Mouse (Mus musculus): ENCODE measurements around the gene Zfp27. TPM values are rescaled to one million over a fixed set of nuclear protein-coding genes. Genes with fewer than 3 reads are reported as not detected.

The Zfp27 gene
- total and polyA plus RNA-seq, 2 experiments from 2014 or later: 7.7 to 12.8 TPM

- WGBS: 1% methylated on average over 33 of the region's 33 CpGs
Observed at GRCm38 (mm10) chr7:29908130-29908950, 2.0 kb upstream of the Zfp27 start, which contains the start of gene Zfp383. Gene Zfp383 (plus strand): TSS chr7:29908223.

GRCm38 (mm10) chr7:29907206-29907605 is 834 bp upstream of the Zfp27 start:
- peaks cover 24% of the 10 kb centered on the region for H3K36me3 ChIP-seq (replicated peaks; ENCODE audit: control insufficient read depth, insufficient read depth, low read length)
- no peak overlapping the region for H3K4me3 ChIP-seq (ENCODE audit: low read depth, low read length)
- H3K27ac ChIP-seq (ENCODE audit: low read depth): peak overlapping the region; percentile 98; the same call in 1 of the 2 replicates
- H3K4me2 ChIP-seq (ENCODE audit: low read depth, low read length): no peak overlapping the region
- no peaks in the 10 kb centered on the region for H3K27me3 ChIP-seq (ENCODE audit: control insufficient read depth, insufficient read depth, low read length)
- no peak for TF ChIP-seq CTCF (IDR thresholded peaks at IDR 0.05; ENCODE audit: low read depth)
- no peak for TF ChIP-seq EP300 (IDR thresholded peaks at IDR 0.05; ENCODE audit: low read depth)
- H3K4me1 ChIP-seq (ENCODE audit: control insufficient read depth, insufficient read depth): peaks cover 10% of the 10 kb centered on the region
- no peak overlapping the region for H3K9ac ChIP-seq (replicated peaks; ENCODE audit: low read depth, low read length)
- 87% methylated on average over 5 of the region's 5 CpGs for WGBS
- no peak for DNase-seq (ENCODE audit: low spot score)
- no peak for ATAC-seq (ENCODE audit: insufficient read depth, low read depth)
- no peaks in the 10 kb centered on the region for H3K9me3 ChIP-seq (replicated peaks; ENCODE audit: control insufficient read depth, low read length)

More at GRCm38 (mm10) chr7:29908130-29908950, 2.0 kb upstream of the Zfp27 start, which contains the start of gene Zfp383:
- peak within 1 kb of the TSS; percentile 64 for H3K4me3 ChIP-seq (ENCODE audit: low read depth, low read length)
- DNase-seq (ENCODE audit: low spot score) (peak; percentile 80), ATAC-seq (ENCODE audit: insufficient read depth, low read depth) (peak; percentile 74)
- no peaks in the 10 kb centered on the region for H3K27me3 ChIP-seq (ENCODE audit: control insufficient read depth, insufficient read depth, low read length)
- peaks cover 32% of the 10 kb centered on the region for H3K36me3 ChIP-seq (replicated peaks; ENCODE audit: control insufficient read depth, insufficient read depth, low read length)
- no peaks in the 10 kb centered on the region for H3K9me3 ChIP-seq (replicated peaks; ENCODE audit: control insufficient read depth, low read length)
- peaks cover 10% of the 10 kb centered on the region for H3K4me1 ChIP-seq (ENCODE audit: control insufficient read depth, insufficient read depth)
- H3K27ac ChIP-seq (ENCODE audit: low read depth): peak within 1 kb of the TSS; percentile 98
- TF ChIP-seq CTCF (IDR thresholded peaks at IDR 0.05; ENCODE audit: low read depth): no peak
- no peak for TF ChIP-seq EP300 (IDR thresholded peaks at IDR 0.05; ENCODE audit: low read depth)
- H3K4me2 ChIP-seq (ENCODE audit: low read depth, low read length): peak within 1 kb of the TSS; percentile 76
- H3K9ac ChIP-seq (replicated peaks; ENCODE audit: low read depth, low read length): peak within 1 kb of the TSS; percentile 61

GRCm38 (mm10) chr7:29906682-29907058 is 298 bp upstream of the Zfp27 start:
- Histone ChIP-seq H3K36me3 (replicated peaks; ENCODE audit: control insufficient read depth, insufficient read depth, low read length) (peaks cover 20% of the 10 kb centered on the region), H3K4me3 (ENCODE audit: low read depth, low read length) (peak overlapping the region; percentile 72), H3K27ac (ENCODE audit: low read depth) (peak overlapping the region; percentile 98), H3K4me1 (ENCODE audit: control insufficient read depth, insufficient read depth) (peaks cover 10% of the 10 kb centered on the region), H3K9ac (replicated peaks; ENCODE audit: low read depth, low read length) (no peak overlapping the region), H3K27me3 (ENCODE audit: control insufficient read depth, insufficient read depth, low read length) (no peaks in the 10 kb centered on the region), H3K9me3 (replicated peaks; ENCODE audit: control insufficient read depth, low read length) (no peaks in the 10 kb centered on the region), H3K4me2 (ENCODE audit: low read depth, low read length) (peak overlapping the region; percentile 92)
- DNase-seq (ENCODE audit: low spot score) (no peak), ATAC-seq (ENCODE audit: insufficient read depth, low read depth) (no peak)
- WGBS: 26% methylated on average over 8 of the region's 8 CpGs
- TF ChIP-seq CTCF (IDR thresholded peaks at IDR 0.05; ENCODE audit: low read depth): no peak
- 0 out of 2 replicates have a peak, but pooled peaks have one; percentile 15 for TF ChIP-seq EP300 (IDR thresholded peaks at IDR 0.05; ENCODE audit: low read depth)

- Histone ChIP-seq H3K4me2 (ENCODE audit: low read depth, low read length) (no peak overlapping the region), H3K36me3 (replicated peaks; ENCODE audit: control insufficient read depth, insufficient read depth, low read length) (peaks cover 31% of the 10 kb centered on the region), H3K4me1 (ENCODE audit: control insufficient read depth, insufficient read depth) (peaks cover 2% of the 10 kb centered on the region; the same call in 1 of the 2 replicates), H3K9ac (replicated peaks; ENCODE audit: low read depth, low read length) (no peak overlapping the region), H3K27ac (ENCODE audit: low read depth) (no peak overlapping the region), H3K27me3 (ENCODE audit: control insufficient read depth, insufficient read depth, low read length) (no peaks in the 10 kb centered on the region), H3K9me3 (replicated peaks; ENCODE audit: control insufficient read depth, low read length) (no peaks in the 10 kb centered on the region), H3K4me3 (ENCODE audit: low read depth, low read length) (no peak overlapping the region)
- DNase-seq (ENCODE audit: low spot score): no peak
- ATAC-seq (ENCODE audit: insufficient read depth, low read depth): no peak
- TF ChIP-seq CTCF (IDR thresholded peaks at IDR 0.05; ENCODE audit: low read depth) (no peak), EP300 (IDR thresholded peaks at IDR 0.05; ENCODE audit: low read depth) (no peak)
- WGBS: 94% methylated on average over 4 of the region's 4 CpGs
Observed at GRCm38 (mm10) chr7:29904101-29904500, 2.3 kb downstream of the Zfp27 start.

GRCm38 (mm10) chr7:29898351-29898750 is 8.0 kb downstream of the Zfp27 start:
- Histone ChIP-seq H3K27me3 (ENCODE audit: control insufficient read depth, insufficient read depth, low read length) (no peaks in the 10 kb centered on the region), H3K4me3 (ENCODE audit: low read depth, low read length) (no peak overlapping the region), H3K9me3 (replicated peaks; ENCODE audit: control insufficient read depth, low read length) (peaks cover 29% of the 10 kb centered on the region), H3K9ac (replicated peaks; ENCODE audit: low read depth, low read length) (no peak overlapping the region), H3K27ac (ENCODE audit: low read depth) (no peak overlapping the region), H3K4me1 (ENCODE audit: control insufficient read depth, insufficient read depth) (no peaks in the 10 kb centered on the region), H3K36me3 (replicated peaks; ENCODE audit: control insufficient read depth, insufficient read depth, low read length) (peaks cover 78% of the 10 kb centered on the region), H3K4me2 (ENCODE audit: low read depth, low read length) (no peak overlapping the region)
- ATAC-seq (ENCODE audit: insufficient read depth, low read depth) (no peak), DNase-seq (ENCODE audit: low spot score) (no peak)
- TF ChIP-seq CTCF (IDR thresholded peaks at IDR 0.05; ENCODE audit: low read depth): no peak
- no peak for TF ChIP-seq EP300 (IDR thresholded peaks at IDR 0.05; ENCODE audit: low read depth)
- 97% methylated on average over 4 of the region's 4 CpGs for WGBS

All from heart, postnatal 0 days (tissue).